Mouse (Mus musculus) kidney, postnatal 25 days (tissue): ENCODE measurements at regions not wholly inside any gene's neighbourhood (a gene's known extent, or its start where the extent isn't known, plus 50 kb on each side); places are given as distances from the start of the nearest gene placed in this dataset.

Experiments
- DNase-seq, 2 experiments: peaks; one replicate each; pipeline ENCODE4 v3.0.0; 2021; ENCODE audit warnings: mixed read lengths in 2 of 2

DNA sequence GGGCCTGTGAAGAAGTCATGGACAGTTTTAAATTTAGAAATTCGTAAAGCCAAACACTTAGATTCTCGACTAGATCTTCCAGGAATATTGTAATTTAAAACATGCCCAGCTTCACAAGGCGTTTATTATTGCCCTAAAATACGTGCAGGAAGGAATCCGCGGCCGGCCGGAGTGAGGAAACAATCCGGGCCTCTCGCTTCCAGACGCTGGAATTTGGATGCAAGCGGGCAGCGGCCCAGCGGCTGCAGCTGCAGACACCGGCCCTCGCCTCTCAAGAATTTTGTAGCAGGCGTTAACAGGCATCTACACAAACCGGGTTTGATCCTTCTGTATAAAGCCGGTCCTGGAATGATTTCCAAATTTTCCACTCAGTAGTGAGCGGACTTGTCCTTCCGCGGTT lies 260.7 kb upstream of the Nfe2l3 start:
- DNase-seq, result peak; percentile 75 to 86

DNA sequence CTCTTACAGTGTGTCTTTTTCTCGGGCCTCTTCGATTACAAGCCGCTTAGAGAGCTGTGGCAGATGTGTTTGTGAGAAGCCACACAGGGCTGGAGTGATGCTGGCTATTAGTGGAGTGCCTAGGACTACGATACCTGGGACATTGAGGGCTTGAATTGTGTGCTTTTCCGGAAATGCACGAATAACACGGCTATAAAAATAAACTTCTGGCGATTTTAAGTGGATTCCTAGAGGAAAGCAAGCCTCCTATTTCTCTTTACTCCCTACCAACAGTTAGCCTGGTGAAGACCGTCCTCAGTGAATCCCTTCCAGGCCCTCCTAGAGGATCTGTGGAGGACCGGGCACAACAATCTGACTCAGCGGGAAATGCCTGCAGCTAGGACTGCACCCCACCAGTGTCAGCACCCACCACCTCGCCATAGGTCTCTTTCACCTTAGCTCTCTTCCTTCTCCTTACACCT lies 260.1 kb upstream of the Nfe2l3 start:
- DNase-seq, result peak; percentile 31 to 52

DNA sequence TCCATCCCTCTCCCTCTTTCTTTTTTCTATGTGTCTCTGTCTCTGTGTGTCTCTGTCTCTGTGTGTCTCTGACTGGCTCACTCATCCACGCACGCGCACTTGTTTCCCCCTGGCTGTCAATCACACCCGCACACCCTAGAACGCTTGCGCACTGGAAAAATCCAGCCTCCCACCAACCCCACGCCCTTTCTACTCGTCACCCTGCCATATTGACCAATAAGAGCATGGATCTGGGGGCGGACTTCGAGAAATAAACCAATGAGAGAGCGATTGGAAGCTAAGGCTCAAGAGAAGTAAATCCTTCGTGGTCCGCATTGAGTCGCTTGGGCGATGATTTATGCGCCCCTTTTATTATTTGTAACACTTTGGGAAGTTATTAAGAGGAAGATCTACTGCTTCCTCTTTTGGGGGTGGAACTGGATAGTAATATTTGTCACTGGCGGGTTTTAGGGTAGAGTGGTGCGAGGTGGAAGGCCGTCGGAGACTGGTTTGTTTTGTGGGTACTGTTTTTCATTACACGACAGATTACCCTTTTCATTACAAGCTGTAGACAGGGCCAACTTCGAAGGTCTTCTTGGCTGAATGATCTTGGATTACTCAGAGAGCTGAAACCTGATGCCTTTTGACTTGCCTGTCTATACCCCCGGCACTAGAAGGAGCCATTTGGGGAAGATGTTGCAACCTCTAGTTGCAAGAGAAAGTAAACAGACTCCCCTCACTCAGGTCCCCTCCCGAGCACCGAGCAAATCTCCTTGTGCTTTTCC lies 259.4 kb upstream of the Nfe2l3 start:
- DNase-seq, result peak; percentile 94 to 97

DNA sequence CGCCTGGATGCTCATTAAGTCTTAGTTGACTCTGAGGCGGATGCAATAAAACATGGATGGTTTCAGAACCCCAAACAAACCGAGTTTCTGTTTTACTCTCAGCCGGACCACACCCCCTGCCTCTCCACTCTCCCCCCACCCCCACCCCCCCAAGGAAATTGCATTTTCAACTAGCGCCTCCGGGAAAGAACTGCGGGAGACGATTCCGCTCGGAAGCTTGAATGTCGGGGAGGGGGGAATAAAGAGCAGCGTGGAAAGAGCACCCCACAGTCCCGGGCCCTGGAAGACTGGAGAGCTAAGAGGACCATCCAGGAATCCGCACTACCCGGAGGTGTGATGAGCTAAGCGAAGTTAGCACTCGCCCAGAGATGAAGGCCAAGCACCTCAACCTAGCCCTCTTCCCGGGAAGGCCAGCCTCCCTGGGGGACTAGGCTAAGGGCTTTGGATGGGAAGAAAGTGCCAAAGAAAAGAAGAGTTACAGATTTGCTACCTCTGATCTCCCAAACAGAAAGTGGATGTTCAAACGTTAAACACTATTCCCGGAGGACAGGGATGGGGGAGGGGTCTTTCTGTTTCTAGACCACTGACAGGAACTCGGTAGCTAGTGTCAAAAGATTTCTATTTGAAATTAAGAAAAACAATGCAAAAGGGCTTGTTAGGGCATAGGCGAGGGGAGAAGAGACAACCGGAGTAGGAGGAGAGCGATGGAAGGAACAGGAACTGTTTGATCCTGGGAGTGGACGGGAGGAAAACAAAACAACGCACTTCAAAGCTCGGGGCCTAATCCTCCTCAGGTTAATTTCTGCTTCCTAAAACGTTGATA lies 258.6 kb upstream of the Nfe2l3 start:
- no peak for DNase-seq

DNA sequence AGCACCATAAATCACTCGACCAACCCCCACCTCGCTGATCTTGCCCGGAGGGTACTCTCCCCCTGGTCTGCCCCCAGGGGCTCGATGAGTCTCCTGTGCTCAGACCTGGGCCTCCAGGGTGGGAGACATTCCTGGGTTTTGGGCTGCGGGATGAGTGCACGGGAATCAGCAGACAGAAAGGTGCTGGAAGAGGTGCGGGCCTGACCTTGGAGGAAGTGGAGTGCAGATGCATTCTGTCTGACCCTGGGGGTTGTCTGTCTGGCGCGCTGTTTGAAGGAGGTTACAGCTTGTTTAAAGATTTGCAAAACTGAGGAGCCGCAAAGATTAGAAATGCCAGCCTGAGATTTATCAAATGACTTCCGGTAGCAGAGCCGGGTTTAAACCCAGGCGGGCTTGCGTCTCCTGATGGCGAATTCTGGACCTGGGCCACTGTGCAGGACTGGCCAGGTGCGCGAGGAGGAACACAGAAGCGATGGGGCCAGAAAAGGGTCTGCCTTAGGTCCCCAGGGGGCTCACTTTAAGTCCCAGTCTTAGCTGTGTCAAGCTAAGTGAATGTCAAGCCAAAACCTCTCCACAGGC lies 257.9 kb upstream of the Nfe2l3 start:
- DNase-seq, result peak in 1 of 2 experiments; percentile 49

DNA sequence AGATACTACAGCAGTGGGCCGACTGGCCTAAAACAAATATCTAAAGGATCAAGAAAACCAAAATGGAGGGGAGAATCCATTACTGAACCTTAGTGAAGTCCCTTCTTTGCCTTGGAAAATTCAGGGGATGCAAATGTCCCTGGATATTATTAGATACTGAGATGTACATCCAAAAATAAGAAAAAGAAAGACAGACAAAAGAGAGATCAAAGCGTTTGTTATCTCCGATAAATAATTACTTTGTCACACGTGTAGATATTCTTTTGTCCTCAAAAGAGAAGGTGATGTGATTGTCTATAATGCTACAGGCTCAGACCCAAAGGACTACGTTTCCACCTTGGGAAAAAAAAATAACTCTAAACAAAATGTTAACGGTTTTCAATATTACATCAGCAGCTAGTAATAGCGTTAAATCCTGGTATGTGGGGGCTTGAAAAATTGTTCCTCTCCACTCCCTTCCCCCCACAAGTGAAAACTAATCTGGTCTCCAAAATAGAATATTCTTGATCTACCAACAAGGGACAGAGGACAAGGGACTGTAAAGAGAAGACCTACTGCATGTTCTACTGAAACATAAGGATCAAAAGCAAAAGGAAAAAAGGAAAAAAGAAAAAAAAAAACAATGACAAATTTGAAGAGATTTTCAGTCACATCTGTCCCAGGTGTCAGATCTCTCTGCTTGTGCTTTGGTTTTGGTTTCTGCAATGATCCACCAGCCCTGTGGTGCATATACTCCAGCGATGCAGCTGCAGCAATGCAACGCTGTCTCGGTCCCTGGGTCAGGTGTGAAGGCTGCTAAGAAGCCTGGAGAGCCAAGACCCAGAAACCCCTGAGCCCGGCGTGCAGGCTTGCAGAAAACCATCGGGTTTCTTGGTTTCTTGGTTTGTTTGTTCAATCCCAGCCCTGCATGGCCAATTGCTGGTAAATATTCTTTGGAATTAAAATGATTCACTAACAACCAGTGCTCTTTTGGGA lies 256.6 kb upstream of the Nfe2l3 start:
- DNase-seq, result no peak

DNA sequence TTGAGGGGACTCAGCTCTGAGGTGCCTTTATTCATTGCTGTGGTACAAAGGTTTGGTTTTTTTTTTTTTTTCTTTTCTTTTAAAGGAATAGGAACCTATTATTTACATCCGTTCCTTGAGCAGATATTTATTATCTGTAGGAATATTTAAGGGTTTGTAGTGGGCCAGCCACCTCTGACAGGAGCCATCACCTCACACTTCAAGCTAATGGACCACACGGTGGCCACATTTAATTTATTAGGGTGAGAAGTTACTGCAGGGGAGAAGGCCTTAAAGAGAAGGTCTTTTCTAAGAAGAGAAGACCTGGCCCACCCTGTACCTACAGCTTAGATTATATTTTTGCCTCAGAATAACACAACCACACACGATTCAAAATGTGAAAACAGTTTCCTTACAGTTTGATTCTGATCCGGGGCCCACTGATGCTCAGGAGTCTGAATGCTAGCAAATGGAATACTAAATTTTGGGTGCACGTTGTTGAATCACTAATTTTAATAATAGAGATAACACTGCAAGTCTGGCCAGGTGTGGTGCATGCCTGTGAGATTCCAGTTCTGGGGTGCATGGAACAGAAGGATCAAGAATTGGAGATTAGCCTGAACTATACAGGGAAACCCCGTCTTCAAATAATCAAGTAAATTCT lies 255.6 kb upstream of the Nfe2l3 start:
- DNase-seq, result no peak

DNA sequence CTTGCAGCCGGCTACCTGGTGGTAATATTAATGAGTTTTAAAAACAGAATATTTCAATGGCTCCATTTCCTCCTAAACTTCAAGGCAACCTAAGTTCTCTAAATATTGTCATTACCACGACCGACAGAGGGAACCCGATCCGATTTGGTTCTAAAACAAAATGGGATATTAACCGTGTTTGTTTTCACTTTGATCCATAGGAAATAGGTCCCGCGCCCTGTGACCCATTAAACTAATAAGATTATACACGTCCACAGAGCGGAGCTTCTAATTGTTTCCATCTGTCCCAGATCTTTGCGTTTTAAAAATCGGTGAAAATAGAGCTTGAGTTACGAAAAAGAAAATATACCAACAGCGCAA lies 254.8 kb upstream of the Nfe2l3 start:
- DNase-seq, result no peak

DNA sequence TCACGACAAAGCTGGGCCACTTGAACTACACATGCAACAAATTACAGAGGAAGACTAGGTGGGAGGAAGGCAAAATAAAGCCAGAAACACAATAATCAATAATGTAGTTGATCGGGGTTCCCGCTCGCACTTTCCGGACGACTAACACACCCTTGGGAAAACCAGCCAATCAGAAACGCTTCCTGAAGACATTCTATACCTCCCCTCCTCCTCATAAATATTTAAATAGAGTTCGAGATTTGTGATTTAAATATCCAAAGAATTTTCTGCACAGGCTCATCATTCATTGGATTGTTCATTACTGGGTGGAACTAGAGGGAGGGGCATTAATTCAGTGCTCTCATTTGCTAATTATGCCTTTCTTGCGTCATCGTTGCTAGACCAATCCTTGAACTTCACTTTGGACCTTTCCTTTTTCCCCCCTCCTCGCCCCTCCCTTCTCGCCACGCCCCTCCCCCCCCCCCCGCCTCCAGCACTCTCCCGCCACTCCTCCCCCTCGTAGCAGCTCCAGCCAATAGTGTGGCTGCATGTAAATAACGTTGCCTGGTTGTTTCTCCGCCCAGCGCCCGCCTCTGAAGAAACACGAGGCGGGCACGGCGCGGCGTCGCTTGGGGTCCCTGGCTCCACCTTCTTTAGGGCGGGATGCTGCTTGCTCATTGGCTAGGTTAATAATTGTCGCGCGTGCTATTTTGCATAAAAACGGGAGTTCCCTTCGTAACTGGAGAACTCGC lies 254.2 kb upstream of the Nfe2l3 start:
- peak; percentile 85 to 93 for DNase-seq

DNA sequence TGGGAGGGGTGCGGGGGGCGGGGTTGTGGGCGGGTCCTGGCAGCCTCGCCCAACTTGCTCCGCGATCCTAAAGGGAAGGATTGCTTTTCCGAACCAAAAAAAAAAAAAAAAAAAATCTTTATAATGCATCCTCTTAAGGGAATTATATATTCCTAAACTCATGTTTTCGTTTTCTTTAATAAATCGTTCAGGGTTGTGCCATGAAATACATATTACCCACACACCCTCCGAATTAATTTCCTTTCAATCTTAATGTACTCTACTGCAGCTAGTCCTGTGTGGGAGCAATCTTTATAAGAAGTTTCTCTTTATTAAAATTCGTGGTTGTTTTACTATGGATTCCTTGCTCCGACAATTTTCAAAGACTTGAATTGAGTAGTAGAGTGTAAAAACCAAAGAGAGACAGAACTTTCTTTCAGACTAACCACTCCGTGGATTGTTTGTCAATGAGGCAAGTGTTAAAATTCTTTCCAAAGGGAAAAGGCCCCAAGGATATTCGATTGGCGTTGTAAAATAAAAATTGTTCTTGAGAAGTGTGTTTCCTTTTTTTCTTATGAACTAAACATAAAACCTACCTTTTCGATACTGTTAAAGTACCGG lies 253.6 kb upstream of the Nfe2l3 start:
- no peak for DNase-seq

DNA sequence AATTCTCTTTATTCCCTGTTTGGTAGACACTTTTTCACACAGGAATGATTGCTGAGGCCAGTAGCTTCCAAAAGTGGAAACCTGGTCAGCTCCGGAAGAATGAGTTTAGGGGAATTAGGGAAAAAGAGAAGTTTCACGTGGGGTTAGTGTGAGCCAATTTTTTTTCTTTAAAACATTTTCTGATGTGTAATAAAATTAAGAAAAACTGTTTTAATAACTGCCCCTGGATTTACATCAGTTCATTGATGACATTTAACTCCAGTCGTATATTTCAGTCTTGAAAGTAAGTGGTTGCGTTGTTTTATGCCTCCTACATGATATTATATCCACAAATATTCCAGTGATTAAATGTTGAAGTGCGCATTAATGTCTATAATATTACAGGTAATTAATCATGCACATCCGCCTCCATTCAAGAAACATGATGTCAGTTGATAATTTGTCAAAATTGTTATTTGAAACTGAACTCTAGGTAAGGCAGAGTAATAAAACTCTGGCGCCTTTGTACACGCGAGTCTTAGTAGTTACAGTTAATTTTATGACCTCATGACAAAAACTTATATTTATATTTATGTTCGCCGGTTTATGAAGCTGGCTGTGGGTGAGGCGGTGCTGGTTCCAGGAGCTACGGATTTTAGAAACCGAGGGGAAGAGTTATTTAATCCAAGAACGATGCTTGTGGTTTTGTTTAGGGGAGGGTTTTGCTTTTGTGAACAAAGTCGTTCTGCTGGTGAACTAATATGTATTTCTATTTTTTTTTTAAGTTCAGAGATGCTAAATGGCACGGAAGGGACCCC lies 252.5 kb upstream of the Nfe2l3 start:
- peak in 1 of 2 experiments; percentile 15 for DNase-seq

DNA sequence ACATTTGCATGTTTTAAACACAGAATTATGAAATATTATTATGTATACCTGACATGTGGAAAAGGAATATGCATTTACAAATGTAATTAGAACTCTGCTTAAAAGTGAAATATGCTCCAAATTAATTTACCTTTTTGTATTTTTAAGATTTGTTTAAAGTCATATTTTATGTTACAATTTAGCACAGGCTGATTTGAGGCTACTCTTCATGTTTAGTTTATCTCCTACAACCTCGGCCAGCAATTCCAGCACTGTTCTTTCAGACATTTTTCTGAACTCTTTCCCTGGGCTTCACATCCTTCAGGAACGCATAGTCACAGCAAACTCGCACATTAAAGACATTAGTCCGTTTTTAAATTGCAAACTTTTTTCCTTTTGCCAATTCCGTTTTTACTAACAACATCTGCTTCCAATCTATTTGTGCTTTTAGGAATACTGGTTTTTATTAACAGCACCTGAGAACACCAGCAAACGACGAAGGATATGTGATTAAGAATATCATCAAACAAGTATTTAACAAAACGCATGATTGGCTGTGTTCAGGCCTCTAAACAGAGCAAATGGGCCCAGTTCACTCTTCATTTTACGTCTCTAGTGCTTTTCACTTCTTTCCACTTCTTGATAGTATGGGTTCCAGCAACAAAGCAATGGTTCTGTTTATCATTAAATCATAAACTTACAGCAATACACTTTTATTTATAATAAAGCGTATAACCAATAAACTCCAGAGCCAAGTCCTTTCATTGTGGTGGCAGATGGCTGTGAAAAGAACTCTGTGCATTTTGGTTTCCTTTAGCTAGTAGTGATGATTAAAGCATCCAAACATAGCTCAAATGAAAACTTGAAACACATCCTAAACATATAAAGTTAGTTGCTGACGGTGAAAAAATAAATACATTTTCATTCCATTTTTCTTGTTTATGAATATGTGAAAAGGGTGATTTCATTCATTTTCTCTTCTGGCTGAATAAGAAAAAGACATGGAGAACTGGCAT lies 251.3 kb upstream of the Nfe2l3 start:
- no peak for DNase-seq

DNA sequence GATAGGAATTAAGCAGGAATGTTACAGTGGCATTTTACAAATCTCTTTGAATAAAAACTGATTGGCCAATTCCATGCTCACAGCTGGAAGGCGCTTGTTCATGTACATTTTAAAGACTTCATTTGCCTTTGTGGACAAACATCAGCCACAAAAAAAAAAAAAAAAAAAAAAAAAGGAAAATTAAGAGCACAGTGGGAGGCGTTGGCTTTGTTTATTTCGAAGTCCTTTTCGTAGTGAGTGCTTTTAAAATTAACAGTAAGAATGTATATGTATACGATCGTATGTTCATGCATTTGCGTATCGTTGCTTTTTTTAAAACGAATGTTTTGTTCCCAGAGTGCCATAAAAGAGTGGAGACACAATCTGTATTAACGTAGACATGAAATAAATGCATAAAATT lies 250.6 kb upstream of the Nfe2l3 start:
- DNase-seq, result no peak

DNA sequence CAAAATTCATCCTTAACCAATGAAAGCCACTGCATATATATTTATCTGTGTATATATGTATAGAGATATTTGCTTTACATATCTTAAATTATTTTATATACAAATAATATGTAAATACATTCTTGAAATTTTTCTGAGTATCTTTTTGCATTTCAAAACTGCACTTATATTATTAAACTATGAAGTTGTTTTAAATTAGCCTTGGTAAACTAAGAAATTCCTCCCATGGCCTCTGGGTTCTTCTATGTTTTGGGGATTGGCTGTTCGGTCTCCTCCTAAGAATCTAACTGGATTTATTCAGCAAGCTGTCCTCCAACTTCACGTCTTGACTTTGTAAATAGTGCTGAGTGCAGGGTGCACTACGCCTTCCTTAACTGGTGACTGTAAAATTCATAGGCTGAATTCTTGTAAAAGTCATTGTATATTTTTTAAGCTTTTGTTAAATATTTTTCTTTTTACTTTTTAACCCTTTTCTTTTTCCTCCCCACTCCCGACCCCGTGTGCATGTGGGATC lies 249.6 kb upstream of the Nfe2l3 start:
- DNase-seq, result no peak

DNA sequence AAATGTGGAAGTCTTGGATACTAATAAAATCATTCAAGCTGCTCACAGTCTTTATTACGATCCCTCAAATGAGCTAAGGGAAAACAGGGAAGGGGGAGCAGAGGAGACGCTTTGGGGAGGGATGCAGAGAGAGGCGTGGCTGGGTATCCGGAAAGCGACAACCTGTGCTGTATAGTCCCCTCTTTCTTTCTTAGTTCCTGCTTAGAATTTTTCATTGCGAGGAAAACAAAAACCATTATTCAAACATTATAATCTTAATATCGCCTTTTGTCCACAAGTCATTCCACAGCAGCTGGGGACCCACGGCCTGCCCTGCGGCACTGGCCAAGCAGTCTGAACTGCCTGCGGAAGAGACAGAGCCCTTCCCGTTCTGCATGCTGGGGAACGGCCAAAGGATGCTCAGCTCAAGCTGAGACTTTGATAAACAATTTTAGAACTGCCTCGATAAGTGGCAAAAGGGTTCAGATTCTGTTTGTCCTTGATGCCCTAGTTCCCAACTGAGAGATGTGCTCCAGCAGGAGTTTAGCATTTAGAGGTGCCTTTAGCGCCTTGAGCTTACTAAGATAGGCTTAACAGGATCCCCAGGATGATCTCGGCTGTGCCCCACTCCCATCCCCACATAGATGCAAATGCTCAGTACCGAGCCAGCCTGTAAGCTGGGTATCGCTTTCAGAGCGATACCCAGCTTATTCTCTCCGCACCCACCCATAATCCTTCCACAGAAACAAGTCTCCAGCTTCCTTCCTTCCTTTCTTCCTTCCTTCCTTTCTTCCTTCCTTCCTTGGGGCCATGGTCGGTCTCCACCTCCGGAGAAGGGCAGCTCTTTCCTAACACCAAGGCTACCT lies 248.7 kb upstream of the Nfe2l3 start:
- no peak for DNase-seq

DNA sequence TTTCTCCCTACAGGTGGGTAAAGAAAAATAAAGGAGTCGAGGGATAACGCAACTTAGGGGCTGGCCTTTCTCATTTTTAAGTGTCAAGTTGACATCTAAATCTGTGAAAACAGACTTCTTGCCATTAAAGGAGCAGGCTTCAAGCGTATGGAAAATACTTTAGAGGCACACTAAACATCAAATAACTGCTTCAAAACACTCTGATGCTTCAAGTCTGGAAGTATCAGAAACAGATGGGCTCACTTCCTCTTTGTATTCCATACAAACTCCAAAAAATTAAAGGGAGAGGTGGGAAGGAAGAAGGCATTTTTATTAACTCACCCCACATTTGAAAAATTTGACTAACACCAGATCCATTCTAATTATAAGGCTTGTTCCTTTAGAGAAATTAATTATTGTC lies 248.0 kb upstream of the Nfe2l3 start:
- DNase-seq, result no peak

DNA sequence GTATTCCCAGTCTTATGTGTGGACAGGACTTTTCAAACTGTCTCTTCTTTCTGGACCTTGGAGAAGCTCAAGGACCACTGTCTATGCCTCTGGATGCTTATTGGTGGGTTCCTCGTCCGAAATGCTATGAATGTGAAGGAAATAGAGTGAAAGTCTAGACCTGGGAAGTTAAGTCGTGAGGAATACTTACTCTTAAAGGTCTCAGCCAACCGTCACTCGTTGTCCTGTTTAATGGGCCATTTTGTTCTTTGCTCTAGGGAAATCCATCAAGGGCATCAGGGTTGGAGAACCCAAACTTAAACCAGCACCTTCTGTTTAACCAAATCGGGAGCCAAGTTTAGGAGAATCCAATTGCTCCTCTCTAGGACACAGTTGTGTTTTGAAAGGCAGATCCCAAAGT lies 247.3 kb upstream of the Nfe2l3 start:
- DNase-seq, result no peak

DNA sequence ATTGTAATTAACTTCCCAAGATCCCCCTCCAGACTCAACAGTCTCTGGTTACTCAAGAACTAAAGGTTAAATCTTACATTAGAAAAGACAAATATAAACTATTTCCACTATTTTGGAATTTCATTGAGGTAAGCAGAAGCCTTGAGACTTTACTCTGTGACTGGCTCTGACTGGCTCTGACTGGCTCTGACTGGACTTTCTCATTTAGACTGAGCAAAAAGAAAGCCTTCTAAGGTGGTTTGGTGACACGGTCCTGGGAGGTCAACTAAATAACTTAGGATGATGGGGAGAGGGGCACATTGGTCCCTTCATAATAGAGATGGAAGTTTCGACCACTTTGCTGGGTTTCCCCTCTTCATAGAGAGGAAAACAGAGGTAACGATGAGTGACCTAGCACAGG lies 243.3 kb upstream of the Nfe2l3 start:
- DNase-seq, result no peak
